Mouse (Mus musculus): ENCODE measurements around the gene Hist1h2ah. TPM values are rescaled to one million over a fixed set of nuclear protein-coding genes. Genes with fewer than 3 reads are reported as not detected.
A peak's percentile ranks its signal among the peaks of the same experiment; 100 is the strongest.

Hist1h2ah gene
- total and polyA plus RNA-seq, 2 experiments from 2014 or later = 2.2 to 67.7 TPM

DNA sequence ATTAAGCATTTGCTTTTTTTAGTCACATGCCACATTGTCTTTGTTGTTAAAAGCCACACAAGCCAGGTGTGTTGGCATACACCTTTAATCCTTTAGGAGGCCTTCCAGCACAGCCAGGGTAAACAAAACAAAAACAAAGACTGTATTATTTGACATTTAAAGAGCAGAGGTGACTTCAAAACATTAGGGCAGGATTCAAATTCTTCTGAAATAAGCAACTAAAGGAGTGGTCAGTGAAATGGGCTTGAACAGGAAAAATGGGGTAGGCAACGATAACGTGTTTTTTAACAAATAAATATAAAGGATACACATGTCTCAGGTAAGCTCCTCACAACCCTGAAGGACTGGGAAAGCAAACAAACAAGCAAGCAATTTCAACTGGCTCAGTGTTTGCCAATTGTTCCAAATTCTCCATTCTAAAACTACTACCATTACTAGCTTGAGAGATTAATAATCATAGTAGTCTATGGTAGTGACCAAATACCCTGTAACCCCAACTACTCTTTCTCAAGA is 4.6 kb upstream of the Hist1h2ah start:
- Histone ChIP-seq H3K9ac (replicated peaks; ENCODE audit: low read length) (no peak overlapping the region), H3K4me2 (ENCODE audit: low read depth, low read length) (peak overlapping the region; percentile 62), H3K36me3 (ENCODE audit: insufficient read depth, low read length) (no peaks in the 10 kb centered on the region), H3K9me3 (ENCODE audit: low read length) (no peaks in the 10 kb centered on the region), H3K4me3 (ENCODE audit: low read length) (no peak overlapping the region), H3K27ac (no peak overlapping the region), H3K4me1 (ENCODE audit: insufficient read depth, low read length) (peaks cover 15% of the 10 kb centered on the region; the same call in 1 of the 2 replicates), H3K27me3 (ENCODE audit: insufficient read depth, low read length) (no peaks in the 10 kb centered on the region)
- no peak for DNase-seq (ENCODE audit: low spot score)
- no peak for ATAC-seq
- WGBS = 12% methylated on average over 2 of the region's 2 CpGs
- no peak for TF ChIP-seq CTCF (IDR thresholded peaks at IDR 0.05; ENCODE audit: low read depth)

DNA sequence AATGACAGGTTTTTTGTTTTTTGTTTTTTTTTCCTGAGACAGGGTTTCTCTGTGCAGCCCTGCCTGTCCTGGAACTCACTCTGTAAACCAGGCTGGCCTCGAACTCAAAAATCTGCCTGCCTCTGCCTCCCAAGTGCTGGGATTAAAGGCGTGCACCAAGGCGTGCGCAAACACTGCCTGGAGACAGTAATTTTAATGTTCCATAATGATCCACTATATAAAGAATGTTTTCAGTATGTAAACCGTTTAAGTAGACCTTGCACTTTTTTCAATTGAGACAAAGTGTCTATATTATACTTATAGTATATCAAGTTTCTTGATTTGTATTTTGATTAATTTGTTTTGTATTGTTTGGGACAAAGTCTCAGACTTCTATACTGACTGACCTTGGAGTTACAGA is 4.0 kb upstream of the Hist1h2ah start:
- 70% methylated on average over 5 of the region's 5 CpGs for WGBS
- no peaks in the 10 kb centered on the region for H3K36me3 ChIP-seq (ENCODE audit: insufficient read depth, low read length)
- no peak for ATAC-seq
- H3K4me2 ChIP-seq (ENCODE audit: low read depth, low read length) = no peak overlapping the region
- H3K27me3 ChIP-seq (ENCODE audit: insufficient read depth, low read length) = no peaks in the 10 kb centered on the region
- no peak for TF ChIP-seq CTCF (IDR thresholded peaks at IDR 0.05; ENCODE audit: low read depth)
- H3K9me3 ChIP-seq (ENCODE audit: low read length) = no peaks in the 10 kb centered on the region
- peaks cover 15% of the 10 kb centered on the region; the same call in 1 of the 2 replicates for H3K4me1 ChIP-seq (ENCODE audit: insufficient read depth, low read length)
- no peak overlapping the region for H3K27ac ChIP-seq
- no peak for DNase-seq (ENCODE audit: low spot score)
- no peak overlapping the region for H3K4me3 ChIP-seq (ENCODE audit: low read length)
- no peak overlapping the region for H3K9ac ChIP-seq (replicated peaks; ENCODE audit: low read length)

DNA sequence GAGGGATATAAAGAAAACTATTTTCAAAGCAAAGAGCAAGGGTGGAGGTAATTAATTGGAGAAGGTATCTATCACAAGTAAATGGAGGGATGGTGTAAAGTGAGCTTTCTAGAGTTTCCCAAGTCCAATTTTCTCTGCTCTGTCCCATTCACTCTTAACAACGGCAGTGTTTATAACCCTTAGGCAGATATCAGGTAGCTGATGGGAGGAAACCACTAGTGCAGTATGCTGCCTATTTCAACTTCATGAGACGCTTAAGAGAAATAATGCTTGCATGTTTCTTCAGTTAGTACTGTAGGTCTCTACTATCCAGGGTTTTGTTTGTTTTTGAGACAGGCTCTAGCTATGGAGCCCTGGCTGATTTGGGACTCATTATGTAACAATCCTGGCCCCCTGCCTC is 2.0 kb upstream of the Hist1h2ah start:
- DNase-seq (ENCODE audit: low spot score) (no peak), ATAC-seq (no peak)

DNA sequence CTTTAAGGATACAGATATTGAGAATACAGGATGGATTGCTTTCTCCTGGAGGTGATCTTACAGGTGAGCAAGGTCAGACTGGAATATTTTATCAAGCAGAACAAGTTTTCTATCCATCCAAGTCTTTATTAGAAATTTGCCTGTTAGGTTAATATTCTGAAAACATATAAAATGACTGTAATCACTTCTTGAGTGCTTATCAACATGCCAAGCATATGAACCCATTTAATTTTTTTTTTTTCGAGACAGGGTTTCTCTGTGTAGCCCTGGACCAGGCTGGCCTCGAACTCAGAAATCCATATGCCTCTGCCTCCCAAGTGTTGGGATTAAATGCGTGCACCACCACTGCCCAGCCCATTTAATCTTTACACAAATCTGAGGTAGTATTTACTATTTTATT is 1.6 kb upstream of the Hist1h2ah start:
- no peak overlapping the region for H3K9ac ChIP-seq (replicated peaks; ENCODE audit: low read length)
- H3K9me3 ChIP-seq (ENCODE audit: low read length) = no peaks in the 10 kb centered on the region
- 54% methylated on average over 3 of the region's 3 CpGs for WGBS
- no peak overlapping the region for H3K27ac ChIP-seq
- TF ChIP-seq CTCF (IDR thresholded peaks at IDR 0.05; ENCODE audit: low read depth) = no peak
- no peak overlapping the region for H3K4me2 ChIP-seq (ENCODE audit: low read depth, low read length)
- ATAC-seq = no peak
- no peaks in the 10 kb centered on the region for H3K36me3 ChIP-seq (ENCODE audit: insufficient read depth, low read length)
- no peaks in the 10 kb centered on the region for H3K27me3 ChIP-seq (ENCODE audit: insufficient read depth, low read length)
- H3K4me3 ChIP-seq (ENCODE audit: low read length) = no peak overlapping the region
- H3K4me1 ChIP-seq (ENCODE audit: insufficient read depth, low read length) = peaks cover 13% of the 10 kb centered on the region; the same call in 1 of the 2 replicates
- no peak for DNase-seq (ENCODE audit: low spot score)

More for the DNA sequence above, 2.0 kb upstream of the Hist1h2ah start:
- Histone ChIP-seq H3K4me1 (ENCODE audit: insufficient read depth, low read length) (peaks cover 15% of the 10 kb centered on the region; the same call in 1 of the 2 replicates), H3K4me3 (ENCODE audit: low read length) (no peak overlapping the region), H3K9ac (replicated peaks; ENCODE audit: low read length) (no peak overlapping the region), H3K27ac (no peak overlapping the region), H3K27me3 (ENCODE audit: insufficient read depth, low read length) (no peaks in the 10 kb centered on the region), H3K36me3 (ENCODE audit: insufficient read depth, low read length) (no peaks in the 10 kb centered on the region), H3K4me2 (ENCODE audit: low read depth, low read length) (no peak overlapping the region), H3K9me3 (ENCODE audit: low read length) (no peaks in the 10 kb centered on the region)
- no peak for TF ChIP-seq CTCF (IDR thresholded peaks at IDR 0.05; ENCODE audit: low read depth)
- WGBS = 88% methylated on average over 2 of the region's 2 CpGs

DNA sequence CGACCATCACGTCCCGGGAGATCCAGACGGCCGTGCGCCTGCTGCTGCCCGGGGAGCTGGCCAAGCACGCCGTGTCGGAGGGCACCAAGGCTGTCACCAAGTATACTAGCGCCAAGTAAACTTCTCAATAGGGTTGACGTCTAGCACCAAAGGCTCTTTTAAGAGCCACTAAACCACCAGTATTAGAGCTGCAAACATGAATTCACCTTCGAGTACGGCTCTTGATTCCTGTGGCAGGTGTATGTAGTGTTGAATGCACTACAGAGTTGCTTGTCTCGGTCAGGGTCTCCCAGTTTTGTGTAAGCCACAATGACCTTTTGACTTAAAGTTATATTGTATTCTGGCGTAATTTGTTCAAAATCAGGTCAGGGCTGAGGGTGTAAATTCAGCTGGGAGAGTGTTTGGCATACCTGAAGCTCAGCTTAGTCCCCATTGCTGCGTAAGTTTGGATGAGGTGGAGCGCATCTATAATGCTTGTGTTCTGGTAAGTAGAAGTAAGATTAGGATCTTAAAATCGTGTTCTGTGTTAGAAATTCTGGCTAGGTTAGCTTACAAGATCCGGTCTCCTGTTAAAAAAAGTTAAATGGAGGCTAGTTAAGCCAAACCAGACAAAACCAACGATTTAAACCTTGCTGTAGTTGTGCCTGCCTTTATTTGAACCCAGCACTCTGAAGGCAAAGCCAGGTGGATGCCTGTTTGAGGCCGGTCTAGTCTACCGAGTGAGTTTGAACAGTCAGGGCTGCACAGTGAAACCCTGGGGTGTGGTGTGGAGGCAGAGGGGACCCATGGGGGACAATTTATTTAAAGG is 985 bp upstream of the Hist1h2ah start:
- Histone ChIP-seq H3K27me3 (ENCODE audit: insufficient read depth, low read length) (no peaks in the 10 kb centered on the region), H3K4me2 (ENCODE audit: low read depth, low read length) (peak overlapping the region; percentile 59), H3K9me3 (ENCODE audit: low read length) (no peaks in the 10 kb centered on the region), H3K4me1 (ENCODE audit: insufficient read depth, low read length) (peaks cover 9% of the 10 kb centered on the region; the same call in 1 of the 2 replicates), H3K27ac (peak overlapping the region; percentile 60; the same call in 1 of the 2 replicates), H3K9ac (replicated peaks; ENCODE audit: low read length) (peak overlapping the region; percentile 33; the same call in 1 of the 2 replicates), H3K36me3 (ENCODE audit: insufficient read depth, low read length) (no peaks in the 10 kb centered on the region), H3K4me3 (ENCODE audit: low read length) (peak overlapping the region; percentile 37)
- DNase-seq (ENCODE audit: low spot score) (no peak), ATAC-seq (no peak)
- TF ChIP-seq CTCF (IDR thresholded peaks at IDR 0.05; ENCODE audit: low read depth) = no peak
- WGBS = 2% methylated on average over 18 of the region's 23 CpGs

DNA sequence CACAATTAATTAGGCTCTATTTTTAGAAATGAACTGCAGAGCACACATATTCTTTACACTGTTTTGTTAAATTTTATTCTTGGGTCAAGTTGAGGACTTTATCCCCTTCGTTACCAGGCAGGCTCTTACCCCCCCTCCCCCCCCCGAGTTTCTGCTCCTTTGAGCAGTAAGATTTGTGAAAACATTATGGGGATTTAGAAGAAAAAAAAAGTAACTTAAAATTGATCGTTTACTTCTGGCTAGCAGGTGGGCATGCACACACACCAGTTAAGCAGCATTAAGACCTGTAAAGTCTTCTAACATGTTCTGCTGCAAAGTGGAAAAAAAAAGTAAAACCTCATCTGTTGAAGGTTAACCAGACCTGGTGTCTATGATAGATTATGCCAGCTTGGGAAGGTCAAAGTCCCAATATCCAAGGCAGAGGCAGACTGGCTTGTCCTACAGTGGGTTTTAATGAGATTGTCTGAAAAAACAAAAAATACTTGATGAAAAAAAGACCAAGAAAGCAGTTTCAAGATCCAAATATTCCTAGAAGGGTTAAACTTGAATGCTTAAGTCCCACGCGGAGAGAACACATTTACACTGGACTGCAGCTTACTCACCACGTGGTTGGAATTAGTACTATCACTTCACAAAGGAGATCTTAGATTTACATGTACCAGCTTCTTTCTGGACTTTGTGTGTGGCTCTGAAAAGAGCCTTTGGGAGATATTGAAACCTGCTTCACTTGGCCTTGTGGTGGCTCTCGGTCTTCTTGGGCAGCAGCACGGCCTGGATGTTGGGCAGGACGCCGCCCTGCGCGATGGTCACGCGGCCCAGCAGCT is 713 bp downstream of the Hist1h2ah start:
- peak; percentile 2; the same call in 1 of the 2 replicates for ATAC-seq

More for the DNA sequence above, 713 bp downstream of the Hist1h2ah start:
- WGBS = 2% methylated on average over 8 of the region's 14 CpGs
- Histone ChIP-seq H3K4me3 (ENCODE audit: low read length) (peak overlapping the region; percentile 37), H3K9ac (replicated peaks; ENCODE audit: low read length) (no peak overlapping the region; the same call in 1 of the 2 replicates), H3K27ac (peak overlapping the region; percentile 38; the same call in 1 of the 2 replicates), H3K36me3 (ENCODE audit: insufficient read depth, low read length) (no peaks in the 10 kb centered on the region), H3K27me3 (ENCODE audit: insufficient read depth, low read length) (no peaks in the 10 kb centered on the region), H3K4me2 (ENCODE audit: low read depth, low read length) (peak overlapping the region; percentile 59), H3K9me3 (ENCODE audit: low read length) (no peaks in the 10 kb centered on the region), H3K4me1 (ENCODE audit: insufficient read depth, low read length) (peaks cover 6% of the 10 kb centered on the region; the same call in 1 of the 2 replicates)
- no peak for DNase-seq (ENCODE audit: low spot score)
- TF ChIP-seq CTCF (IDR thresholded peaks at IDR 0.05; ENCODE audit: low read depth) = no peak

All from hindbrain, postnatal 0 days (tissue).